Mouse (Mus musculus) embryo, embryonic 11 days (tissue): ENCODE results near the gene Klhdc7b.

Experiments
- DNase-seq: peaks from one replicate; pipeline ENCODE4 v3.0.0-alpha.2; 2015

The Klhdc7b gene

DNA sequence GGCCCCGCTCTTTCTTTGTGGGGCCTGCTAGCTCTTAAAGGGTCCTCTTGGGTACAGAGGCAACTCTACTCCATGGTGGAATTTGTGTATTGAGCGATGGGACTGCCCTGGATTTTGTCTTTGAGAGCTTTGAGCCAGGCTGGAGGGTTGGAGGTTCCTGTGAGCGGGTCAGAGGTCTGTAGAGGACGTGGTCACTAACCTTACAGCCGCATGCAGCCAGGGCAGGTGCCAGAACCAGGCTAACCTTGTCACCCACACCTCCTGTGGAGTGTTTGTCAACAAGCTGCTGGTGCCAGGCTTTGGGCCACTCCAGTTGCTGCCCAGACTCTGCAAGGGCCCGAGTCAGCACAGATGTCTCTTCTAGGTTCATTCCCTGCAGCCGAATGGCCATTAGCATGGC lies 8.7 kb upstream of the Klhdc7b start:
- DNase-seq: no peak

DNA sequence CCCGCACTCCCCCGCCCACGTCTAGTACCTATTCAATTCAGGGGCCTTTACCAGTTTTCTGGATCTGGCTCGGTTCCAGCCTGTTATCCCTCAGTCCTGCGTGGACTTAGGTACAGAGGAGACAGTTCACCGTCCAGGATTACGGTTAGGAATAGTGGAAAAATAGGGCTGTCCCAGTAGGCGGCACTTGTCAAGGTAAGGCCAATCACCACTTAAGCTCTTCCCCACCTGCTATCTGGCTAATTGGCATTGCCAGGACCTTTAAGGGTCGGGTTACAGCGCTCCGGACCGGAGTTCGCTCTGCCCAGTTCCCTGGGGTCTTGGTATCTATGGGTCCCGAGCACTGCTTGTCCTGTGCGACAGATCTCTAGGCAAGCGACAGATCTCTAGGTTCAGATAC lies 7.8 kb upstream of the Klhdc7b start, which contains the start of gene Tymp:
Tymp (minus strand) TSS at position 83 of the 400 bp plus-strand sequence.
- DNase-seq: no peak

DNA sequence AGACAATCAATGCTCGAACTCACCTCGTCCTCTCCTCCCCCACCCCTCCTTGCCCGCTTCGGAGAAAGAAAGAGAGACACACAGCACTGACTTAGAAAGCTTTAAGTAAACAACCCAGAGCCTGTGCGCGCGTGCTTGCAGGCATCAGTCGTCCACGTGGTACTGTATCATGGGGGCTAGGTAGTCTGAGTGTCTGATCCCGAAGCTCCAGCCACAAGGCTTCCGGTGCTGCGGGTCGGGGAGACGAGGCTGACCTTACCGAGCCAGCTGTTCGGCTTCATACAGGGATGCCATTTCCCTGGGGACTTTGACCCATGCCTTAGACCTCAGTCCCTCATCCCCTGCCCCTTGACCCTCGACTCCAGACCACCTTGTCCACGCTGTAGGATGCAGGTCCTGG lies 7.4 kb upstream of the Klhdc7b start:
- peak; percentile 20 for DNase-seq

DNA sequence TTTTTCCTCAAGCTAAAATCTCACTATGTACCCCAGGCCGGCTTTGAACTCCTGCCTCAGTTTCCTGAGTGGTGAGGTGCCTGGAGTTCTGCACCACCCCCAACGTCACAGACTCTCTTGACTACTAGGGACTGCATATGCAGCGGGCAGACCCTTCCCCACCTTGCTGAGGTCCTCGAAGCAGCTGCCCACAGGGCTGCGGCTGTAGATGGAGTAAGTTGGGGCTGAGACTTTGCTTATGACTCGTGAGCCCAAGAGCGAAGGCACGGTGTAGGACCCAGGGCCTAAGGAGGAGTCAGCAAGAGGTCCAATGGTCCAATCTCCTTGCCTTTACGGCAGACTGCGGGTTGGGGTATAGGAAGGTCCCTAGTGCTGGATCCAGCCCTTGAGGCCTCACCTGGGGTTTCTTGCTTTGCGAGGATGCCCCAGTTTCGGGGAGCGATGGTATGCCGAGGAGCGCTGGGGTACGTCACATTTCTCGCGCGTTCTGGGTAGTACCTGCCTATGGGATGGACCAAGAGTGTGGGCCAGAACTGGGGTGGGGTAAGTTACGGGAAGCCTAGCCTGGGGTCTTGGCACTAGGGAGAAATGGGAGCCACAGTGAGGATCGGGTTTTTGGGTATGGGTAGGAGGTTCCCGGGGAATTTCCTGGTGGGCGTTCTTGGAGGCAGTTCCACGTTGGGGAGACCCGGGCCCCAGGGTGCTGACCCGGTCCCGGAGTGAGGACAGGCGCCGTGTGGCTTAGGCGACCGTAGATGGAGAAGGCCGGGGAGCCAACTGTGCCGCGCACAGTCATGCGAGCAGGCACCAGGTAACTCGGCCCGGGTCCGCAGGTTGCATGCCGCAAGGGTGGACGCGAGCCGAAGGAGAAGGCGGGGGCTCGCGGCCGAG lies 6.5 kb upstream of the Klhdc7b start:
- peak; percentile 21 for DNase-seq

DNA sequence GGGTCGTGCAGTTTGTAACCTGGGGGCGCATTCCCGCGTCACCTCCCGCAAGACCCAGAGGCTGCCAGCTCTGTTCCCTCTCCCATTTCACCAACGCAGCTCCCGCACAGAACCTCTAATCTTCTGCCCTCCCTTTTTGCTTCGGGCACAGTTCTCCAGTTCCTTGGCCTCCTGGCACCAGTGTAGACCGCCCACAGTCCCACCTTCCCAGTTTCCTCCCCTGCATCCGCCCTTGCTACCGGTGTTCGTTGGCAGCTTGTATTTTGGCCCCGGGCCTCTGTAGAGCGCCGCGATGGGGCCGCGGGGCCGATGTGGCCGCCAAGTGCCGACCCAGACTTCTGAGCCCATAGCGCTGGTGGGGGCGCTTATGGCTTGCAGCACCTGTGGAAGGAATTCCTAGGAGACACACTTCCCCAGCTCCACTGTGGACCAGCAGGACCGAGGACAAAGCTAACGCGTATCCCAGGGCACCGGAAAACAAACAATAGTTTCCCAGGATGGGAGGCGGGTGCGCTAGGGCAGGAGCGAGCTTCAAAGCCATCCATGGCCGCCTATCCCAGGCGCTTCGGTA lies 5.8 kb upstream of the Klhdc7b start, which contains the start of gene Odf3b:
Odf3b (minus strand) TSS at position 452 of the 571 bp plus-strand sequence.
- peak; percentile 52 for DNase-seq

DNA sequence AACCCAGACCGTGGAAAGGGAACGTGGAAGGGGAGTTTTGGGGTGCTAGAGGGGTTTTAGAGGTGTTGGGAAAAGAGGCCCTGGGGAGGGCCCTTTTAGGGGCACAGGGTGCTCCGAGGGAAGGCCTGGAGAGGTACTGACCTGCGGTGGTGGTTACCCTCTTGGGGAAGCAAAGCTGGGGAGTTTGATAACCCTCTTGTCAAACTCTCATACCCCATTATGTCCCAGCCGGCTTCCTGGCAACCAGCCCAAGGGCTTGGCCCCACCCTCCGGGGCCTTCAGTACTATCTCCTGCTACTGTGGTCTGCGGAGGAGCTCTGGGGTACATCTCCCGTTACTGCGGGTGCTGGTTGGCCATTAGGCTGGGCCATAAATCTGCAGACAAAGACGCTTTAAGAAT lies 5.3 kb upstream of the Klhdc7b start:
- DNase-seq: no peak

DNA sequence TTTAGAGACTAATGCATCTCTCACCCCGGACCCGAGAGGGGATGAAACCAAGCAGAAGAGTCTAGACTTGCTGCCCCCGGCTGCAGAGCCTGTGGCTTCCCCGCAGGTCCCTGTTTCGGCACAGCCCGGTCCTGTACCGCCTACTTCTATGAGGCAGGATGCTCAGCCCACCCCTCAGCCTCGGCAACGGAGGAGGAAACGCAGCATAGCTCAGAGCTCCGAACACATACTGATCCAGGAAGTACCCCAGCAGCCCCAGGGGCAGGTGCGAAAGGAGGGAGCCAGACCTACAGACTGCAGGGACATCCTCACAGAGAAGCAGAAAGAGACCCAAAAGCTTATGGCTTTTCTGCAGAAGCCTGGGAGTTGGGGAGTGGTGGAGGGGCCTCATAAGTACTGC lies 2.4 kb downstream of the Klhdc7b start:
- no peak for DNase-seq

DNA sequence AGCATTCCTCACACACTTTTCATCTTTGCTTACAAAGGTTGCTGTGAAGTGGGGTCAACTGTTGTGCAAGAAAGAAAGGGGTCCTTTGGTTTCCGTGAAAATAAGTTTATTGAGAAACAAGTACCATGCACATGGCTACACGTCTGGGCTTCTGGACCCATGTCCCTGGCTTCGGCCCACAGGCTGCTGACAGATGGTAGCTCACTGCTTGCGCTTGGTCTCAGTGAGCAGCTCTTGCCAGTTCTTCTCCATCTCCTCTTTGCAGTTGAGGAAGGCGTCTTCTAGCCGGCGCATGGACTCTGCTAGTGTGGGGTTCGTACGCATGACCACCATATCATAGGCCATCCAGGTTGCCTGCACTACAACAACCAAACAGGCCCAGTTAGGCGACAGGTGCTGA lies 5.4 kb downstream of the Klhdc7b start:
- DNase-seq: no peak

DNA sequence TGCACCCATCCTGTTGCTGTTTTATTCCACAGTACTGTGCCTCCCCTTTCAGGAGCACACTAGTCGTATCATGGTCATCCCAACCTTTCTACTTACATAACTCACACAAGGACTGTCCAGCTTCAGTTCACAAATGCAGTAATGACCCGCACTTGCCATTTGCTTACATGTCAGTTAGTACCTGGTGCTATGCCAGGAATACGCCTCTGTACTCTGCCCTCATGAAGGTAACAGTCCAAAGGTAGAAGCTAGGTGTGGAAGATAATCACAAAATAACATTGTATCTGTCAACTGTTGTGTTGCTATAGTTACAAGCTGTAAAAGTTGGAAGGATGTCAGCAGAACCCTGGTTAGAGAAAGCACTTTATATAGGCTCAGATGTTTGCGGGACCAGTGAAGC lies 12.2 kb downstream of the Klhdc7b start:
- DNase-seq: no peak

DNA sequence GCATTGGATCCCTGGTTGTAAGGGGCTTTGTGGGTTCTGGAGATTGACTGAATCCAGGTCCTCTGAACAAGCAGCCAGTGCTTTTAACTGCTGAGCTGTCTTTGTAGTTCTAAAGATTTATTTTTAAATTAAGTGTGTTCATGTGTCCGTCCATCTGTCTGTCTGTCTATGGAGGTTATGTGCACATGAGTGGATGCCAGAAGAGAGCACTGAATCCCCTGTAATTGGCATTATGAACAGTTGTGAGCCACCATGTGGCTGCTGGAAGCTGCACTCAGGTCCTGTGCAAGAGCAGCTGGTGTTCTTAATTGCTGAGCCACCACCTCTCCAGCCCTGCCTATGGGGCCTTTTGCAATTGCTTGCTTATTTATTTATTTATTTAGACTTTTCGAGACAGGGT lies 13.4 kb downstream of the Klhdc7b start:
- no peak for DNase-seq

DNA sequence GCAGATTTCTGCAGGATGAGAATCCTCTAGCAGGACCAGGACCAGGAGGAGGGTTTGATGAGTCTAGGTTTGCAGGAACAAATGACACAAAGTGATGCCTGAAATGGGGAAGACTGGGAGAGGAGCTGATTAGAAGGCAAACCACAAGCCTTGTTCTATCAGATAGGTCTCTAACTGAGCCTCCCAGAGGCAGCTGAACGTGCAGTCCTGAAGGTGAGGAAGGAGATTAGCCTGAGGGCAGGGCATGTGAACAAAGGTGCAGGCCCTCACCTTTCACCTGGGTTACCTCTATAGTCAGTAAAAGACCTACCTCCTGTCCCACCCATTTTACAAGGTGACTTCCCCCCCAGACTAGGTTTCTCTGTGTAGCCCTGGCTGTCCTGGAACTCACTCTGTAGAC lies 15.0 kb downstream of the Klhdc7b start:
- DNase-seq: no peak

DNA sequence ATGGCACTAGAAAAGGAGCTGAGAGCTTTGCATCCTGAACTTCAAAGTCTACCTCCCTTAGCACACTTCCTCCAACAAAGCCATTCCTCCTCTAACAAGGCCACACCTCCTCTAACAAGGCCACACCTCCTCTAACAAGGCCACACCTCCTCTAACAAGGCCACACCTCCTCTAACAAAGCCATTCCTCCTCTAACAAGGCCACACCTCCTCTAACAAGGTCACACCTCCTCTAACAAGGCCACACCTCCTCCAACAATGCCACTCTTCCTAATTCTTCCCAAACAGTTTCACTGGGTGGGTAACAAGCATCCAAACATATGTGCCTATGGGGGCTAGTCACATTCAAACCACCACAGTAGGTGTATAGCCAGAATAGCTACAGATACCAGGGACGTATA lies 17.8 kb downstream of the Klhdc7b start:
- no peak for DNase-seq

DNA sequence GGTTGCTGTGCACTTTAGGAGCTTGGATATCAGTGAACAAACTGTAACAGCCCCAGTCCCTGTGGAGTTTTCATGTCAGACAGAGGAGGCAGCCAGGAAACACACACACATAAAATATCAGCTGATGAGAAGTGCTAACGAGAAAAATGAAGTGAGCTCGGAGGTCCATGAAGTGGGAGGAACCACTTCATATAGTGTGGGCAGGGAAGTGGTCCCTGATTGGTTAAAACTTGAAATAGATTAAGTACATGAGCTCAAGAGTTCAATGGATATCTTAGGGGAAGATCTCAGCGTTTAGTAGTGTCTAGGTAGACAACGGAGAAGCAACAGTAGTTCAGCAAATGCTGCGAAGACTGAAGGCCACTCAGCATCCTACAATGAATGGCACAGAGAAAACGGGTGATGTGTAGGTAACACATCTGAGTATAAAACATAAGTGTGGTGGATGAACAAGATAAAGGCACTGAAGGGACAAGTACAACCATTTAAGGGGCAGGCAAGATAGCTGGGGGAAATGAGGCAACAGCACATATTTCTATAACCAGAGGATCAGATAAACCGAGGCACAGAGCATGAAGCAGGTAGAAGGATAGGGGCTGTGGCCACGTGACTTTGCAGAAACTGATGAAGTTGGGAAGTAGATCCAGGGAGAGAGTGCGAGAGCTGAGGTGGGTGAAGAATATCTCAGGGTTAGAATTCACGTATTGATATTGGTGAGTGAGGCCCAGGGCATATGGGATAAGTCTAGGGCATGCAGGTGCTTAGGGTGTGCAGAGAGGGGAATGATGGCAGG lies 20.3 kb downstream of the Klhdc7b start:
- DNase-seq: no peak

DNA sequence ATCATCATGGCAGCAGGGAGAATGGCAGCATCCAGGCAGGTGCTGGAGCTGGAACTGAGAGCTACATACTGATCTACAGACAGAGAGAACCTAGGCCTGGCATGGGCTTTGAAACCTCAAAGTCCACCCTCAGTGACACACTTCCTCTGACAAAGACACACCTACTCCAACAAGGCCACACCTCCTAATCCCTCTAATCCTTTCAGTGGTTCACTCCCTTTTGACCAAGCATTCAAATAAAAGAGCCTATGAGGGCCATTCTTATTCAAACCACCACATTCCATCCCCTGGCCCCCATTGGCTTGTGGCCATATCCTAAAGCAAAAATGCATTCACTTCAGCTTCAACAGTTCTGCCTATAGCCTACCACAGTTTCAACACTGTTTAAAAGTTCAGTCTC lies 22.0 kb downstream of the Klhdc7b start:
- no peak for DNase-seq

DNA sequence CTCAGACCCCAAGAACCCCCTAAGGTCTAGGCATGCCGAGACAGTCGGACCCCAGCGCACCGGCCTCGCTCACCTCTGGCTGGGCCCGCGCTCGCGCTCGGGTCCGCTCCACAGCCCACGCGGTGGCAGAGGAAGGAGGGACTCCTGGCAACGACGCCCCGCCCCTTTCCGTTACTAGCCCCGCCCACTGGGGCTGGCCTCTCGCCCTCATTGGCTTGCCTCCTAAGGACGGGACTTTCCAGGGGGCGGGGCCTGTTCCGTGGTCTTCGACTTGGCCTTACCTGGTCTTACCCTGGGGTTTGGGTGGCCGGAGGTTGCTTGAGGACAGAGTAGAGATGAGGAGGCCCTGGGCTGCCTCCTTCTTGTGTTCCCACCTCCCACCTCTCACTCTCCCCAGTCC lies 25.4 kb downstream of the Klhdc7b start, which contains the start of gene Syce3:
Syce3 (minus strand) TSS at position 386 of the 400 bp plus-strand sequence.
- no peak for DNase-seq

DNA sequence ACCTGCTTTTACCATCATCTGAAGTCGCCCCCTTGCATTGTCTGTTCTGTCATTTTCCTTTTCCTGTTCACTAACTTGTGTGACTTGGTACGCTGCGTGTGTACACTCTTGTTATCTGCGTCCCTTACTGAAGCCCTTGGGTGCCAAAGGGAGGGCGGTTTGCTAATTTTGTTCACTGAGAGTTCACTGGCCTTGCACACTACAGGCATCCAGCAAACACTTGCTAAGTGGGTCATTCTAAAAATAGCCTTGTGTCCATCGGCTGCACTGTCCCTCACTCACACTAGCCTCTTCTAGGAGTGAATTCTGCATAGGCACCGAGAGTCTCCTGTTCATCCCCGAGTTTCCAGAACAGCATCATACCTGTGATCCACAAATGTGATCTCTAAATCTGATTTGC lies 30.6 kb downstream of the Klhdc7b start:
- no peak for DNase-seq

DNA sequence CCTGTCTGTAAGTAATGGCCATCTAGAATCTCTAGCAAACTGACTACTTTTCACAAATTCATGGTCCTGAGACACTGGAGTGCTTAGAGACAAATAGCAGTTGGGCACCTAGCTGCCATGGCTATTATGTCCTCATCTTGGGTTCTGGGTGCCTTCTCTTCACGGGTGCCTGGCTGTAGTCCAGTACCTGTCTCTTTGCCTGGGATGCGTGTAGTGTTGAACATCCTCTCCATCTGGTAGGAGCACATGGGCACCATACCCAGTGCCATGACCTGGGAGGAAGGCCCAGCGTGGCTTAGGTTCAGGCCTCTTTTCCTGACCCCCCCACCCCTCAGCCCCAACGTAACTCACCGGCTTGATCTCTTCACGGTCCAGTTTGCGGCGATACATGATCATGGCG lies 37.2 kb downstream of the Klhdc7b start:
- DNase-seq: no peak

DNA sequence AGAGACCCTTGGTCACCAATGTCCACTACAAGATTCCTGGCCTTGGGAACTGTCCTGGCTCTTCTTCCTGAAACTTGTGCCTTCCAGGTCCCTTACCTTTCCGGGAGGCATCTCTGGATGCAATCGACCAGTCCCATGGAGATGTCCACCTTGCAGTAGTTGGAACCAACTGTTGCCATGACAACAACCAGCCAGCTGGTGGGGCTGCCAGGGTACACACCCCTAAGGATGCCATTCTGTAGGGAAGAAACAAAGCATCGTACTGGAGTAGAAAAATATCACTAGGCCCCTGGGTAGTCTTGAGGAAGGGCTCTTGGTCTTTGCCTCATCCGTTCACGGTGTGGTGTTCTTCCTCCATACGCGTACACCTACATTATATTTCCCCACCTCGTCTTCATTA lies 39.9 kb downstream of the Klhdc7b start:
- no peak for DNase-seq

DNA sequence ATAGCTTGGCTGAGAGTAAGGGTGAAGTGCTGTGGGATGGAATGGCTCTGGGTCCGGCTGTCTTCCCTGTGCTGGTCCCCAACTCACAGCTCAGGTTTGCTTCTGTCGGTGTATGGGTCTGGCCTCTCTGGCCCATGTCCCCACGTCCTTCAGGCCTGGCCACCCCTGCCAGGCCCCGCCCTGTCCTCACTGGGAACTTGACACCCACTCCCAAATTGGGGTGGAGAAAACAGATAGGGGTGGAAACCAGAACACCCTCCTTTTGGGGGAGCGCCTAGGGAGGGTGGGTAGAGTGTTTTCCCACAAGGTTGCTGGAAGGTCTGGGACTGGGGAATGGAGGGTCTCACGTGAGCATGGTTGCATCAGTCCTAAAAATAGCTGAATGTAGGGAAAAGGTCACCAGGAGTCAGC lies 41.0 kb downstream of the Klhdc7b start, which contains the start of gene Cpt1b:
Cpt1b (minus strand) TSS at position 153 of the 411 bp plus-strand sequence.
- DNase-seq: no peak

DNA sequence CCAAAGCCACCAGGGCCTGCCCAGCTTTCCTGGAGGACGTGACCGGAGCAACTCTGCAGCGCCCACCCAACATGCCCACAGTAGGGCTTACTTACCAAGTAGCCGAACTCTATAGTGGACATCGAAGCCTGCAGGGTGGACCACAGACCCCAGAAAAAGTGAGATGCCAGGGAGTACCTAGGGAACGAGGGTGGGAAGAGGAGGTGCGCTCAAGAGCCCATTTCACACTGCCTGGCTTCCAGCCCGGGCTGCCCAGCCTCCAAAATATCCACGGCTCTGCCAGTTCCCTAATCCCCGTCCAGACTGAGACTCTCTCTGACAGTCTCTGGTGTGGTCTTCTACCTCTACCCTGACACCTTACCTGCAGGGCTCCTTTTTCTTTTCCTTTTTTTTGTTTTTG lies 42.0 kb downstream of the Klhdc7b start:
- no peak for DNase-seq

DNA sequence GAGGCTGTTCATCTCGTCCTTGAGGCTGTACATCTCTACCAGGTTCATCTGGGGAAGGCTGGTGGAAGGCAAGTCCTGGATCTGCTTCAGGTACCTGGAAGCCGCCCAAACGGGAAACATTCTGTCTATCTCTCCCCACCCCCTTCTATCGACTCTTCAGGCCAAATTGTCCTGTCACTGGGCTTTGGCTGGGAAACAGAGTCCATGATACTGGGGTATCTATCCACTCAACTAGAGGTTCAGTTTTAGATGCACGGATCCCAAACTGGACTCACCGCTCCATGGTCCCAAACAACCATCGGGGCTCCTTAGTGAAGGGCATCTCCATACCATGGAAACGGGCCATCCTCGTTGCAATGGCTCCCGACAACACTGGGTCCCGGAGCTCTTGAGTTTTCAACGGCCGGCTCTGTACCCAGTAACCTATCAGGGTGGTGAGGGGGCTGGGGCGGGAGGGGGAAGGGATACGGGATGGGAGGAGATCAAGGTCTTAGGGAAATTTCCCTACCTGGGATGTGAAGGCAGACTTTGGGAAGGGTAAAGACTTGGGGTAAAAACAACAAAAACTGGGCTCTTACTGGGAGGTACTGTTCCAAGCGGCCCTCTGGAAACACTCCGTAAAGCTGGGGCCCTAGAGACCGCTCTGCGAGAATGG lies 43.5 kb downstream of the Klhdc7b start:
- DNase-seq: no peak

DNA sequence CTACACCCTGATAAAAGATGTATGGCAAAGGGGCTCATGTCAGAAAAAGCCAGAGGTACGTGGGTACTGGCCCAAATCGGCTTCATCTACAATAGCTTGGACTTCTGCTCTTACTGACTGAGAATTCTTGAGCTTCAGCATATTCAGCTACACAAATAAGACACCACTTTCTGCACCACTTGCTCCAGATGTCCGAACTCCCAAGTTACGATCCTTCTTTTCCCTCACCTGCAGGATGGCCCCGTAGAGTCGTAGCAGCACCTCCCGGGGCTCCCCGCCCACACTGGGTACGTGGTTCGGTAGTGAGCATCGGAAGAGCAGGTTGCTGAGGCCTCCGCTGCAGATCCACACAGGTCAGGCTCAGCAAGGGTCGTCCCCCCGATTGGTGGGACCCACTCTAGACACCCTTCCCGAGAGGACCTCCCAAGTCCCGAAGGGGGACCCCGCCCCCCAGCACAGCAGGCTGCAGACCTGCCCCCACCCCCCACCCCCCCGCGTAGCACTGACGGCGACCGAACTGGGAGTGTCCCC lies 44.2 kb downstream of the Klhdc7b start:
- DNase-seq: no peak
